Mouse (Mus musculus) lung, embryonic 15.5 days (tissue): Measurements from ENCODE around the gene Mrps36. TPM values are rescaled to one million over a fixed set of nuclear protein-coding genes. Genes with fewer than 3 reads are reported as not detected.
"Not testable (repeated sequence)": the region's sequence is repeated elsewhere in the genome, so short reads cannot be mapped to it uniquely, and the experiment has no call there.

Experiments
- ATAC-seq: fragments of 200-750 bp; cut with Nextera tagmentation; 2 replicates; pipeline ENCODE4 v1.8.0; 2017; ENCODE audit warnings: moderate number of reproducible peaks, borderline replicate concordance; ENCODE audit not compliant: low FRiP score, low TSS enrichment; ENCODE audit errors: extremely low read depth
- H3K27ac ChIP-seq: fragments of 300-500 bp; sonication (generic); 2 replicates; pipeline ENCODE4 v1.5.1; 2015; ENCODE audit warnings: moderate library complexity, mild to moderate bottlenecking, inconsistent platforms
- H3K27me3 ChIP-seq: fragments of 300-500 bp; sonication (generic); 2 replicates; pipeline ENCODE4 v1.6.1; 2015; ENCODE audit warnings: inconsistent platforms
- H3K36me3 ChIP-seq: fragments of 300-500 bp; sonication (generic); 2 replicates; pipeline ENCODE4 v1.6.1; 2015; ENCODE audit warnings: inconsistent platforms
- H3K4me1 ChIP-seq: fragments of 300-500 bp; sonication (generic); 2 replicates; pipeline ENCODE4 v1.6.1; 2015; ENCODE audit warnings: inconsistent platforms
- H3K4me2 ChIP-seq: fragments of 300-500 bp; sonication (generic); 2 replicates; pipeline ENCODE4 v1.6.1; 2015; ENCODE audit warnings: inconsistent platforms, mild to moderate bottlenecking, moderate library complexity
- H3K4me3 ChIP-seq: fragments of 300-500 bp; sonication (generic); 2 replicates; pipeline ENCODE4 v1.5.1; 2015; ENCODE audit warnings: mild to moderate bottlenecking, inconsistent platforms
- H3K9ac ChIP-seq: fragments of 300-500 bp; sonication (generic); 2 replicates; pipeline ENCODE4 v1.6.1; 2015; ENCODE audit warnings: inconsistent platforms
- H3K9me3 ChIP-seq: fragments of 300-500 bp; sonication (generic); 2 replicates; pipeline ENCODE4 v1.6.1; 2016; ENCODE audit warnings: inconsistent platforms
- WGBS: fragments of 180-500 bp; shearing (Covaris S2); methylation state at CpG from one replicate; pipeline ENCODE4 v1.1.7; 2015; 5-methylcytosine and 5-hydroxymethylcytosine counted together
- polyA plus RNA-seq: library from polyadenylated mRNA; unstranded; fragments of >200 nt; fragmentation: Nextera tagmentation; extraction: Ambion mirVana; gene quantifications from 2 replicates; pipeline ENCODE4 v1.2.1, GENCODE M21; 2015

The Mrps36 gene
- polyA plus RNA-seq, 1 experiment from 2014 or later, result 167 TPM

DNA sequence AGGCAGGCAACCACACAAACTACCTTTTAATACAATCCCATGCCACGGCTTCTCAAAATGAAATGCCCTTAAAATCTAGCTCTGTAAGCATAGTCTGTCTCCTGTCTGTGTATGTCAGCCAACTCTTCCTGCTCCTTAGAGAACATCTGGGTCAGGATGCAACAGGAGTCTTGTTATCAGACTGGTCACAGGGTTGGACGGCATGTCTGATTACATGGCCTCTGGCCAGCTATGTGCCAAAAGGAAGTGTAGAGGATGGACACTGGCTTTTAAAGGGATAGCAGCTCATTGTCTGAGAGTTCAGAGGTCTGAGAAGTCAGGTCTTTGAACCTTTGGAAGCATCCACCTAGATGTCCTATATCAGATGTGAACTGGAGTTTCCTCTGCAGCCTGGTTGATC is 10.9 kb upstream of the Mrps36 start:
- Histone ChIP-seq H3K9ac (no peak overlapping the region), H3K27ac (no peak overlapping the region), H3K4me2 (no peak overlapping the region), H3K9me3 (no peaks in the 10 kb centered on the region), H3K27me3 (no peaks in the 10 kb centered on the region), H3K4me1 (no peaks in the 10 kb centered on the region), H3K36me3 (peaks cover 8% of the 10 kb centered on the region; the same call in 1 of the 2 replicates), H3K4me3 (no peak overlapping the region)
- WGBS, result 65% methylated on average over 2 of the region's 2 CpGs
- no peak for ATAC-seq

GRCm38 (mm10) chr13:100754186-100754585 is 9.7 kb upstream of the Mrps36 start:
- H3K27ac ChIP-seq, result no peak overlapping the region
- no peak overlapping the region for H3K4me2 ChIP-seq
- ATAC-seq, result no peak
- 61% methylated on average over 4 of the region's 4 CpGs for WGBS
- no peaks in the 10 kb centered on the region for H3K27me3 ChIP-seq
- no peak overlapping the region for H3K4me3 ChIP-seq
- H3K36me3 ChIP-seq, result no peaks in the 10 kb centered on the region; the same call in 1 of the 2 replicates
- no peaks in the 10 kb centered on the region for H3K9me3 ChIP-seq
- H3K9ac ChIP-seq, result no peak overlapping the region
- H3K4me1 ChIP-seq, result no peaks in the 10 kb centered on the region

GRCm38 (mm10) chr13:100753011-100753410 is 8.6 kb upstream of the Mrps36 start:
- ATAC-seq, result no peak
- H3K9me3 ChIP-seq, result no peaks in the 10 kb centered on the region
- WGBS, result 69% methylated on average over 6 of the region's 6 CpGs

GRCm38 (mm10) chr13:100752529-100752928 is 8.1 kb upstream of the Mrps36 start:
- Histone ChIP-seq H3K4me1 (no peaks in the 10 kb centered on the region), H3K9ac (no peak overlapping the region), H3K9me3 (no peaks in the 10 kb centered on the region), H3K27ac (no peak overlapping the region), H3K36me3 (no peaks in the 10 kb centered on the region), H3K4me3 (no peak overlapping the region), H3K27me3 (no peaks in the 10 kb centered on the region), H3K4me2 (no peak overlapping the region)
- ATAC-seq, result no peak
- WGBS, result 85% methylated on average over 8 of the region's 8 CpGs

More at GRCm38 (mm10) chr13:100753011-100753410, 8.6 kb upstream of the Mrps36 start:
- no peaks in the 10 kb centered on the region for H3K27me3 ChIP-seq
- H3K4me3 ChIP-seq, result no peak overlapping the region
- no peak overlapping the region for H3K9ac ChIP-seq
- no peaks in the 10 kb centered on the region for H3K36me3 ChIP-seq
- H3K27ac ChIP-seq, result no peak overlapping the region
- H3K4me2 ChIP-seq, result no peak overlapping the region
- H3K4me1 ChIP-seq, result no peaks in the 10 kb centered on the region

DNA sequence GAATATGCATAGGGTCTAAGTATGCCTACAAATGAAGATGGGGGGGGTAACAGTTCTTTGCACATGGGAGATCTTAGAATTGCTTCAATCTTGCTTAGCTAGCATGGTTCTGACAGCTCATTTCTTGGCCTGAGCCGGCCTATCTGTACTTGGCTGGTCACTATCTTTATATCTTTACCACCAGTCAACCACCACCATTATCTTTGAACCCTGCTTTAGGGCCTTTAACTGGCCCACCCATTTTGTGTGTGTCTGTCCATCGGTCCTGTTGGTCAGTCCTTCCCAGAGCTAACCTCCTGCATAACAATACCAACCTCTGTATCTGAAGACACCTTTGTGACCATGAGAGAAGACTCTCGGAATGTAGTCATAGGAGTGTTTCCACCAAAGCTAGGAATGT is 6.9 kb upstream of the Mrps36 start:
- no peaks in the 10 kb centered on the region for H3K27me3 ChIP-seq
- H3K4me3 ChIP-seq, result no peak overlapping the region
- H3K27ac ChIP-seq, result no peak overlapping the region
- no peak for ATAC-seq
- no peaks in the 10 kb centered on the region for H3K9me3 ChIP-seq
- H3K4me2 ChIP-seq, result no peak overlapping the region
- no peaks in the 10 kb centered on the region for H3K4me1 ChIP-seq
- no peaks in the 10 kb centered on the region for H3K36me3 ChIP-seq
- 81% methylated on average over 3 of the region's 3 CpGs for WGBS
- H3K9ac ChIP-seq, result no peak overlapping the region

DNA sequence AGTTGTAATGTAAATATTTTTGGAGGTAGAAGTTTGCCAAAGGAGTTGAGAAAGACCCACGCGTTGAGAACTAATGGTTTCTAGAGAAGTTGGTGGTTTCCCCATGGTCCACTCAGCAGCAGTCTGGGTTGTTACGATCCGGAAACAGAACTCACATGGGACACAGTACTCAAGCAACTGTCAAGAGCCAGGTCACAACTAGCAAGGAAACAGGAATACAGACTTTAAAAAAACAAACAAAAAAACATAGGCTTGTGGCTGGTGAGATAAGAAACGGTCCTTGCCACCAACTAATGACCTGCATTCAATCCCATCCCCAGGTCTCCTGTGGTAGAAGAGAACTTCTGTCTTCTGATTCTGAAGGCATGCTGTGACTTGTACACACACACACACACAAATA is 6.3 kb upstream of the Mrps36 start:
- ATAC-seq, result no peak
- no peaks in the 10 kb centered on the region for H3K4me1 ChIP-seq
- no peak overlapping the region for H3K9ac ChIP-seq
- H3K9me3 ChIP-seq, result no peaks in the 10 kb centered on the region
- H3K27ac ChIP-seq, result no peak overlapping the region
- H3K27me3 ChIP-seq, result no peaks in the 10 kb centered on the region
- 66% methylated on average over 5 of the region's 5 CpGs for WGBS
- H3K36me3 ChIP-seq, result no peaks in the 10 kb centered on the region
- no peak overlapping the region for H3K4me2 ChIP-seq
- no peak overlapping the region for H3K4me3 ChIP-seq

GRCm38 (mm10) chr13:100748638-100749037 is 4.2 kb upstream of the Mrps36 start:
- Histone ChIP-seq H3K9me3 (no peaks in the 10 kb centered on the region), H3K4me2 (no peak overlapping the region), H3K27me3 (no peaks in the 10 kb centered on the region), H3K36me3 (no peaks in the 10 kb centered on the region), H3K4me3 (no peak overlapping the region), H3K27ac (no peak overlapping the region), H3K4me1 (peaks cover 5% of the 10 kb centered on the region; the same call in 1 of the 2 replicates), H3K9ac (no peak overlapping the region)
- 46% methylated on average over 8 of the region's 8 CpGs for WGBS
- no peak for ATAC-seq

GRCm38 (mm10) chr13:100746090-100746489 is 1.6 kb upstream of the Mrps36 start:
- no peaks in the 10 kb centered on the region for H3K9me3 ChIP-seq
- H3K4me3 ChIP-seq, result no peak overlapping the region
- H3K27me3 ChIP-seq, result no peaks in the 10 kb centered on the region
- H3K9ac ChIP-seq, result no peak overlapping the region
- WGBS, result 81% methylated on average over 3 of the region's 3 CpGs
- H3K27ac ChIP-seq, result no peak overlapping the region
- no peaks in the 10 kb centered on the region for H3K36me3 ChIP-seq
- no peak for ATAC-seq
- peaks cover 12% of the 10 kb centered on the region for H3K4me1 ChIP-seq
- no peak overlapping the region for H3K4me2 ChIP-seq

DNA sequence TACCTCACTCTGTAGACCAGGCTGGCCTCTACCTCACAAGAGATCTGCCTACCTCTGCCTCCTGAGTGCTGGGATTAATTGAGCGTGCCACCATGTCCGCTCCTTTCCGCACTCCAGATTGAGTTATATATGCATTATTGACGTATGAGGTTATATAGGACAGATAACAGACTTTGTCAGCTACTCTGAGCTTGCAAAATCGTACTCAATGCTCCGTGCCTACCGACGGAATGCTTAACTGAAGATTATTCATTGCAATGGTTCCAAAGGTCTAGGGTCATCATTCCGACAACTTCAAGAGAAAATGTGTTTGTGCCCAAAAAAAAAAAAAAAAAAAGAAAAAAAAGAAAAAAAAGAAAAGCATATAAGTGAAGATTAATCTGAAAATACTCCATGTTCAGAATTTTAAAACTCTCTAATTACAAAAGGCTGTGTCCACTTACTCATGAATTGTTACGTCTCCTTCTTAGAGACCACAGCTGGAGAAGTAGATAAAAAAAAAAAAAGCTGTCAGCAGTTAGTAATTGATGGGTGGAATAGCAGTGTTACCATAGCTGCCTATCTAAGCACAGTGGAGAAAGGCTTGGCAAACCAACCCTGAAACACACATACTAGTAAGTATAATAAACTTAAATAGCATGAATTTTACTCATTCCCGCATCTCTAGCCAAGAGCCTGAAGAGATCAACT is 968 bp downstream of the Mrps36 start:
- H3K27ac ChIP-seq, result peak overlapping the region; percentile 96
- peak overlapping the region; percentile 79 for H3K4me3 ChIP-seq
- peak; percentile 35; the same call in 1 of the 2 replicates for ATAC-seq
- peak overlapping the region; percentile 66 for H3K4me2 ChIP-seq
- H3K36me3 ChIP-seq, result no peaks in the 10 kb centered on the region
- H3K9ac ChIP-seq, result peak overlapping the region; percentile 75
- no peaks in the 10 kb centered on the region for H3K9me3 ChIP-seq
- no peaks in the 10 kb centered on the region for H3K27me3 ChIP-seq
- peaks cover 12% of the 10 kb centered on the region for H3K4me1 ChIP-seq
- 43% methylated on average over 11 of the region's 11 CpGs for WGBS

DNA sequence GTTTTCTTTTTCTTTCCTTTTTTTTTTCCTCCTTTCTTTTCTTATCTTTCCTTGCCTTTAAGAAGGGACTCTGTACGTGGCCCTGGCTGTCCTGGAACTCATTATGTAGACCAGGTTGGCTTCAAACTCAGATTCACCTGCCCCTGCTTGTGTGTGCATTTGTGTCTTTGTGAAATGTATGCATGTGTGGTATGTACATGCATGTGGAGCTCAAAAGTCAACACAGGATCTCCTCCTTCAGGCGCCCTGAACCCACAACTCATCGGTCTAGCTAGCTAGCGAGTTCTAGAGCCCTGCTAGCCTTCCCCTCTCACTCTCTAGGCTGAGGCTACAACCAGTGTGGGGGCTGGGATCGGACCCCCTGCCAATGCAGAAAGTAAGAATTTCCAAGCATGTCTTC is 1.6 kb downstream of the Mrps36 start:
- H3K9me3 ChIP-seq, result no peaks in the 10 kb centered on the region
- 79% methylated on average over 5 of the region's 5 CpGs for WGBS
- no peak for ATAC-seq
- H3K9ac ChIP-seq, result no peak overlapping the region
- no peak overlapping the region for H3K27ac ChIP-seq
- H3K4me3 ChIP-seq, result no peak overlapping the region
- H3K36me3 ChIP-seq, result 0 out of 2 replicates have a peak, but pooled peaks cover 4% of the 10 kb centered on the region
- peaks cover 12% of the 10 kb centered on the region for H3K4me1 ChIP-seq
- H3K27me3 ChIP-seq, result no peaks in the 10 kb centered on the region
- H3K4me2 ChIP-seq, result peak overlapping the region; percentile 66

DNA sequence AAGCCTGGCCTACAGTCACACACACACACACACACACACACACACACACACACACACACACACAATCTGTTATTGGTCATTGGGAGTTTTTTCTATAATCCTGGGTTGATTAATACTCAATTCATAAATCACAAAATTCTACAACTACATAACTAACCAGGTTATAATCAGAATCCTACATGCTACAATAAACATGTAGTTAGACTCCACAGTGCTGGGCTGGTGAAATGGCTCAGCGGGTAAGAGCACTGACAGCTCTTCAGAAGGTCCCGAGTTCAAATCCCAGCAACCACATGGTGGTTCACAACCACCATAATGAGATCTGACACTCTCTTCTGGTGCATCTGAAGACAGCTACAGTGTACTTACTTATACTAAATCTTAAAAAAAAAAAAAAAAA is 11.7 kb downstream of the Mrps36 start:
- peaks cover 15% of the 10 kb centered on the region for H3K4me1 ChIP-seq
- no peak for ATAC-seq
- H3K4me3 ChIP-seq, result no peak overlapping the region
- no peaks in the 10 kb centered on the region for H3K27me3 ChIP-seq
- 92% methylated on average over 2 of the region's 2 CpGs for WGBS
- peaks cover 31% of the 10 kb centered on the region for H3K36me3 ChIP-seq
- no peaks in the 10 kb centered on the region for H3K9me3 ChIP-seq
- no peak overlapping the region for H3K27ac ChIP-seq
- H3K4me2 ChIP-seq, result no peak overlapping the region
- H3K9ac ChIP-seq, result no peak overlapping the region

DNA sequence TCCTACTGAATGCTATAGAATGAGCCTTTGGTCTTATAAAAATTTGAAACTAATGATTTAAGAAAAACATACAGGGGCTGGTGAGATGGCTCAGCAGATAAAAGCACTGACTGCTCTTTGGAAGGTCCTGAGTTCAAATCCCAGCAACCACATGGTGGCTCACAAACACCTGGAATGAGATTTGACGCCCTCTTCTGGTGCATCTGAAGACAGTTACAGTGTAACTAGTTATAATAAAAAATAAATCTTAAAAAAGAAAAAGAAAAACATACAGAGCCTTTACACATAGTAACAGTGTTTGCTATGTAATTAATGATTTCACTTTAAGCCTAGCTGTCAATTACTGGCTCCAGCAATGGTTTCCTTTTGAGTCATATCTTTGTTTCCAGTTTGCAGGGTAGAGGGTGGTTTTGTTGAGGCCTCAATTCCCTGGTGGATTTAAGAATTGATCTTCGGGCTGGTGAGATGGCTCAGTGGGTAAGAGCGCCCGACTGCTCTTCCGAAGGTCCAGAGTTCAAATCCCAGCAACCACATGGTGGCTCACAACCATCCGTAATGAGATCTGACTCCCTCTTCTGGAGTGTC is 12.9 kb downstream of the Mrps36 start:
- 0 out of 2 replicates have a peak overlapping the region, but pooled peaks have one; percentile 68 for H3K4me3 ChIP-seq
- peaks cover 30% of the 10 kb centered on the region for H3K36me3 ChIP-seq
- H3K27me3 ChIP-seq, H3K9ac ChIP-seq, H3K9me3 ChIP-seq, ATAC-seq: not testable (repeated sequence)
- H3K4me1 ChIP-seq, result peaks cover 16% of the 10 kb centered on the region
- WGBS, result 89% methylated on average over 6 of the region's 6 CpGs
- peak overlapping the region; percentile 63 for H3K4me2 ChIP-seq
- peak overlapping the region; percentile 95 for H3K27ac ChIP-seq
